Mouse (Mus musculus) G1E (cell line): ENCODE results near the gene Myh3.

Source experiments
- CTCF ChIP-seq: IDR thresholded peaks from 2 replicates; pipeline ENCODE4 v1.5.1; 2012; ENCODE audit warnings: low read depth, low read length, inconsistent platforms, mixed read lengths
- GATA1 ChIP-seq: IDR thresholded peaks from 2 replicates; pipeline ENCODE4 v1.6.1; 2012; ENCODE audit warnings: borderline replicate concordance, low read length, inconsistent platforms, mixed read lengths
- GATA2 ChIP-seq: IDR thresholded peaks from 2 replicates; pipeline ENCODE4 v1.6.1; 2012; ENCODE audit warnings: low read depth, low read length, inconsistent platforms, borderline replicate concordance
- POLR2AphosphoS5 ChIP-seq: IDR thresholded peaks from 2 replicates; pipeline ENCODE4 v1.6.1; 2012; ENCODE audit warnings: low read depth, low read length, inconsistent platforms; ENCODE audit not compliant: insufficient replicate concordance

- TF ChIP-seq CTCF (no peak), GATA1 (no peak), POLR2AphosphoS5 (no peak), GATA2 (no peak)
These were observed 67.6 kb downstream of the Myh3 start for GRCm38 (mm10) chr11:67145482-67146408.
